Mouse (Mus musculus) brown adipose tissue, adult 24 weeks (tissue): ENCODE measurements at regions not wholly inside any gene's neighbourhood (a gene's known extent, or its start where the extent isn't known, plus 50 kb on each side); places are given as distances from the start of the nearest gene placed in this dataset.

Source experiments
- H3K27ac ChIP-seq: fragments of 200-500 bp; replicated peaks from 2 replicates; pipeline ENCODE4 v1.5.1; 2012; ENCODE audit warnings: low read depth, mild to moderate bottlenecking, low read length
- H3K4me1 ChIP-seq: fragments of 200-500 bp; 2 replicates; pipeline ENCODE4 v1.6.1; 2012; ENCODE audit warnings: low read length, mixed read lengths; ENCODE audit not compliant: control insufficient read depth, insufficient read depth, insufficient read length
- H3K4me3 ChIP-seq: fragments of 200-500 bp; 2 replicates; pipeline ENCODE4 v1.5.1; 2012; ENCODE audit warnings: low read depth, mild to moderate bottlenecking, low read length, moderate library complexity; ENCODE audit not compliant: insufficient read depth

GRCm38 (mm10) chr9:59125886-59126285 lies 89.6 kb upstream of the Neo1 start:
- Histone ChIP-seq H3K4me3 (no peak overlapping the region), H3K27ac (no peak overlapping the region), H3K4me1 (peaks cover 3% of the 10 kb centered on the region; the same call in 1 of the 2 replicates)

- no peaks in the 10 kb centered on the region for H3K4me1 ChIP-seq
- no peak overlapping the region for H3K4me3 ChIP-seq
- no peak overlapping the region for H3K27ac ChIP-seq
Observed at GRCm38 (mm10) chr9:59116561-59116960, 80.3 kb upstream of the Neo1 start.

- Histone ChIP-seq H3K27ac (no peak overlapping the region), H3K4me3 (no peak overlapping the region)
Observed at GRCm38 (mm10) chr9:59113859-59114258, 77.6 kb upstream of the Neo1 start.

GRCm38 (mm10) chr9:59099738-59100137 lies 63.5 kb upstream of the Neo1 start:
- Histone ChIP-seq H3K27ac (no peak overlapping the region), H3K4me3 (no peak overlapping the region), H3K4me1 (no peaks in the 10 kb centered on the region)

More at GRCm38 (mm10) chr9:59113859-59114258, 77.6 kb upstream of the Neo1 start:
- no peaks in the 10 kb centered on the region for H3K4me1 ChIP-seq

GRCm38 (mm10) chr9:59097564-59097963 lies 61.3 kb upstream of the Neo1 start:
- Histone ChIP-seq H3K27ac (no peak overlapping the region), H3K4me1 (no peaks in the 10 kb centered on the region), H3K4me3 (no peak overlapping the region)

GRCm38 (mm10) chr9:59096551-59097268 lies 60.5 kb upstream of the Neo1 start:
- Histone ChIP-seq H3K4me3 (no peak overlapping the region), H3K4me1 (no peaks in the 10 kb centered on the region), H3K27ac (no peak overlapping the region)

- H3K27ac ChIP-seq = no peak overlapping the region
- no peaks in the 10 kb centered on the region for H3K4me1 ChIP-seq
- H3K4me3 ChIP-seq = no peak overlapping the region
Observed at GRCm38 (mm10) chr9:59095626-59096025, 59.4 kb upstream of the Neo1 start.

GRCm38 (mm10) chr9:59094106-59094505 lies 57.9 kb upstream of the Neo1 start:
- Histone ChIP-seq H3K4me1 (no peaks in the 10 kb centered on the region), H3K27ac (no peak overlapping the region)

GRCm38 (mm10) chr9:59091179-59091578 lies 54.9 kb upstream of the Neo1 start:
- Histone ChIP-seq H3K4me3 (no peak overlapping the region), H3K4me1 (no peaks in the 10 kb centered on the region)

More at GRCm38 (mm10) chr9:59094106-59094505, 57.9 kb upstream of the Neo1 start:
- no peak overlapping the region for H3K4me3 ChIP-seq

GRCm38 (mm10) chr9:59087704-59088103 lies 51.5 kb upstream of the Neo1 start:
- no peaks in the 10 kb centered on the region for H3K4me1 ChIP-seq
- no peak overlapping the region for H3K4me3 ChIP-seq

More at GRCm38 (mm10) chr9:59091179-59091578, 54.9 kb upstream of the Neo1 start:
- no peak overlapping the region for H3K27ac ChIP-seq

GRCm38 (mm10) chr9:59087112-59087511 lies 50.9 kb upstream of the Neo1 start:
- Histone ChIP-seq H3K4me1 (no peaks in the 10 kb centered on the region), H3K4me3 (no peak overlapping the region), H3K27ac (no peak overlapping the region)

More at GRCm38 (mm10) chr9:59087704-59088103, 51.5 kb upstream of the Neo1 start:
- no peak overlapping the region for H3K27ac ChIP-seq

- H3K27ac ChIP-seq = no peak overlapping the region
- H3K4me3 ChIP-seq = no peak overlapping the region
- no peaks in the 10 kb centered on the region for H3K4me1 ChIP-seq
Observed at GRCm38 (mm10) chr9:59086556-59087102, 50.4 kb upstream of the Neo1 start.
